Mouse (Mus musculus): ENCODE measurements around the gene Cdk12. TPM values are rescaled to one million over a fixed set of nuclear protein-coding genes. Genes with fewer than 3 reads are reported as not detected.
A peak's percentile ranks its signal among the peaks of the same experiment; 100 is the strongest.

Cdk12 gene
- polyA plus RNA-seq, 1 experiment, result 29.6 TPM

DNA sequence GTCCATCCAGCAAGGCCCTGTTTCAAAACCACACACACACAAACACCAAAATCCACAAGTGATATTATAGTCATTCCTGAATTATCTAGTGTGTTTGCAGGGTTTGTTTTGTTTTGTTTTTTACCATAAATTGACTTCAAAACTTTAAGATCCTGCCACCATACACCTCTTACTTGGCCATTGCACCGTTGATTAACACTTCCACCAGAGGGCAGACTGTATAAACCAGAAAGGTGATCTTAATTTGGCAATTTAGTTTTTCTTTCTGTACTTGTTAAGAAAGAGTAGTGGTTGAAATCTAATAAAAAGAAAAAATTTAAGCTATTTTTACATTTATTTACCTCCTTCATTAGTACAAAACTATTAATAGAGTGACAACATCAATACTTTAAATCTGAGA is 44.5 kb downstream of the Cdk12 start:
- Histone ChIP-seq H3K27ac (ENCODE audit: insufficient read depth, low read depth, low read length) (no peak overlapping the region), H3K4me3 (ENCODE audit: insufficient read depth, low read length) (no peak overlapping the region), H3K4me1 (ENCODE audit: control insufficient read depth, insufficient read depth, low read length) (no peaks in the 10 kb centered on the region)
- no peak for TF ChIP-seq POLR2A (IDR thresholded peaks at IDR 0.05; ENCODE audit: borderline replicate concordance, low read depth, low read length)
- TF ChIP-seq CTCF (IDR thresholded peaks at IDR 0.05; ENCODE audit: low read depth, low read length), result no peak

DNA sequence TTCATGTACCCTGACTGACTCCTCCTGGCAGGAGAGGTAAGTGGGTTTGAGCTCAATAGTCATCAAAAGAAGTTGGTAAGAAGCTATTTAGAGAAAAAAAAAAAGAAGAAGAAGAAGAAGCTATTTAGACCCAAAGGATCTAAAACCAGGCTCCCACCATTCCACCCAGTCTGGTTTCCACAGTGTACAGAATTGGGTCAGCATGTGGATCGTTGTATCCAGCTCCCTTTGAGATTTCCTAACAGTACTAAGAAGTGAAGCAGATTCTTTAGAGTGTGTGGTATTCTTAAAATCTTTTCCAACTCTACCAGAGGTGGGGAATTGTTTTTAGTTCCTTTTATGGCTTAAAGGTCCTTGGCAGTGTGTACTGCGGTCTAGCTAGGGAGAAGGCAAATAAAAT is 50.9 kb downstream of the Cdk12 start:
- H3K4me1 ChIP-seq (ENCODE audit: control insufficient read depth, insufficient read depth, low read length), result peaks cover 2% of the 10 kb centered on the region; the same call in 1 of the 2 replicates
- no peak for TF ChIP-seq CTCF (IDR thresholded peaks at IDR 0.05; ENCODE audit: low read depth, low read length)
- TF ChIP-seq POLR2A (IDR thresholded peaks at IDR 0.05; ENCODE audit: borderline replicate concordance, low read depth, low read length), result no peak

DNA sequence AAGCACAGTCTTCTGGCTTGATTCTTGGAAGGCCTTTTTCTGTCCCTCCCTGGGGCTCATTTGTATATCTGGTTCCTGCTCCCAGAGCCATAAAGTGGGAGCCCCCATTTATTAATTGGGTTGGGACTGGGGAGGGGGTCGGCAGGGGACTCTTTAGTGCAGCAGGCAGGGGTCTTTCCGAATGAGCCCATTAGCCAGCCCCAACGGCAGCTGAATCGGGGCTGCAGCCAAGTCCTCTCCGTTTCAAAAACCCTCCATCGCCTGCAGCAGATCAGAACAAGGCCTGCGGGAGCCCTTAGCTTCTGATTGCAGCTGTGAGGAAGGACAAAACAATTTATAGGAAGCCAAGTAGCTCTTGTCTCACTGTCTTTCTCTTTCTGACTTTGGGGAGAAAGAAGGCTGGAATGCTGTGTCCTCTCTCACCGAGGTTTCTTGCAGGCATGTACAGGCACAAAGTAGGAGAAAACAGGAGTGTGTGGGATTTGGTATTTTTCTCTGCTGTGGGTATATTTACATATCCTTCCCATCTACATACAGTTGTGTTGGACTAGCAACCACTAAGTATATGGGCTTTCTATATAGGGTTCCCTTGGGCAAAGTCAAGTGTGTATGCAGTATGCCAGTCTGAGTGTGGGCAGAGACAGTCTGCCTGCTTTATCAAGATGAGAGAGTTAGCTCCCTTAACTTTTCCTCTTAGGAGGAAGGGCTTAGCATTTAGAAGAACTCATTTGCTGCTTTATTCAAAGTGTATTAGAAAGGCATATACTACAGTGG is 58.0 kb downstream of the Cdk12 start:
- Histone ChIP-seq H3K4me1 (ENCODE audit: control insufficient read depth, insufficient read depth, low read length) (peaks cover 2% of the 10 kb centered on the region; the same call in 1 of the 2 replicates), H3K27ac (ENCODE audit: insufficient read depth, low read depth, low read length) (no peak overlapping the region), H3K4me3 (ENCODE audit: insufficient read depth, low read length) (no peak overlapping the region)
- TF ChIP-seq POLR2A (IDR thresholded peaks at IDR 0.05; ENCODE audit: borderline replicate concordance, low read depth, low read length) (no peak), CTCF (IDR thresholded peaks at IDR 0.05; ENCODE audit: low read depth, low read length) (no peak)

More for the DNA sequence above, 50.9 kb downstream of the Cdk12 start:
- Histone ChIP-seq H3K27ac (ENCODE audit: insufficient read depth, low read depth, low read length) (no peak overlapping the region), H3K4me3 (ENCODE audit: insufficient read depth, low read length) (no peak overlapping the region)

DNA sequence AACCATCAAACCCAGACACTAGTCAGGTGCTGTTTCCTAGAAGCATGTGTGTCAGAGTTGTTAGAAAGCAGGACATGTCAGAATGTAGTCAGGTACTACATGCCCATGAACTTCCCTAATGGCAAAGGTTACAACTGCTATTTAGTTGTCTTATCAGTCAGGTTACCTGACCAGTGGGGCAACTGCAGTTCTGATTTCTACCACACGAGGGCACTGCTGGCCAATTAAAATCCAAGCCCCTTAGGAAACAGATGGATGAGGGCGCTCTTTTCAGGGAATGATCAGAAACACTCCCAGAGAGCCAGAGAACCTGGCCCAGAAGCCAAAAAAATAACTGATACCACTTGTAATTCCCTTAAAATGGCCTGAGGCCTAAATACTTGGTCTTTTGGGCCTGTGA is 62.2 kb downstream of the Cdk12 start:
- Histone ChIP-seq H3K4me1 (ENCODE audit: control insufficient read depth, insufficient read depth, low read length) (no peaks in the 10 kb centered on the region), H3K27ac (ENCODE audit: insufficient read depth, low read depth, low read length) (no peak overlapping the region), H3K4me3 (ENCODE audit: insufficient read depth, low read length) (no peak overlapping the region)
- TF ChIP-seq CTCF (IDR thresholded peaks at IDR 0.05; ENCODE audit: low read depth, low read length) (peak; percentile 76), POLR2A (IDR thresholded peaks at IDR 0.05; ENCODE audit: borderline replicate concordance, low read depth, low read length) (no peak)

DNA sequence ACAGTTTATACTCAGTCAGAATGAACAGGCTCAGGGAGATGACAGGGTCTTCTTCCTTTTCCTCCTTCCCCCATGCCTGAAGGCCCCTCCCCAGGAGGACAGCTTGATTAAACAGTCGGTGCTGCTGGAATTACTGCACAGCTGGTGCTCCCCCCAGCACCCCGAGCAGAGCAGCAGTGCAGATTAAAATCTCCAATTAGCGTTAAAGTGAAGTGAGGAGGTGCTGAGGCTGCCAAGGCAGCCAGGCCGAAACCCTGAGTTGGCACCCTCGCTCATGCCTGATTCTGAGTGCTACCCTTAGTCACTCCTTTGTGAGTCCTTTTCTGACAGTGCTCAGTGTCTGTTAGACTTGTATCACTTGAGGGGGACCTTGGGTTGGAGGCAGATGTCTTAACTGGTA is 63.0 kb downstream of the Cdk12 start:
- Histone ChIP-seq H3K4me1 (ENCODE audit: control insufficient read depth, insufficient read depth, low read length) (no peaks in the 10 kb centered on the region), H3K4me3 (ENCODE audit: insufficient read depth, low read length) (no peak overlapping the region), H3K27ac (ENCODE audit: insufficient read depth, low read depth, low read length) (no peak overlapping the region)
- TF ChIP-seq CTCF (IDR thresholded peaks at IDR 0.05; ENCODE audit: low read depth, low read length), result no peak
- no peak for TF ChIP-seq POLR2A (IDR thresholded peaks at IDR 0.05; ENCODE audit: borderline replicate concordance, low read depth, low read length)

DNA sequence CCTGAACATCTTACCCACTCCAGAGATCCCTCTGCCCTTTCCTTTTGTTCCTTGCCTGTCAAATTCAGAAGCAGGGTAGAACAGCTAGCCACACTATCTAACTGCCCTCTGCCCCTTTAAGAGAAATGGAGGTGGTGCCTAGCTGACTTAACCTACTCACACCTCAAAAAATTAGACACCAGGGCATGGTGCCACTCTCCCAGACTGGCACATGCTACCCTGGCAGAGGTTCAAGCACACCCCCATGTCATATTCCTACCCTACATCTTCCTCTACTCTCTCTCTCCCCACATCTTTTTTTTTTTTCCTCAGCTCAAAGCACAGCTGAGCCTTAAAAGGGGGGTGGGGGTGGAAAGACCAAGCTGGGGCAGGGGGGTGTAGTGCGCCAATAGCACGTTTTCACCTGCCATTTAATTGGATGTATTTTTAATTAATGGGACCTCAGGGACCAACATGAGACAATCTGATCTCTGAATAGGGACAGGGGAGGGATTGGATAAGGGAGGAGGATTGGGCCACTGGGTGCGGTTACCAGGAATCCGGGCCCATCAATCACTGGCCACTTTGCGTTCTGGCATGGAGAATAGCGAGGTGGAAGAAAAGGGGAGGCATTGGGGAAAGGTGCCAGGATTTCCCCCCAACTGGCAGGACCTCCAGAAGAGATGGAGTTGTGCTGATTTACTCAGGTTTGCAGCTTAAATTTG is 64.0 kb downstream of the Cdk12 start:
- TF ChIP-seq CTCF (IDR thresholded peaks at IDR 0.05; ENCODE audit: low read depth, low read length) (no peak), POLR2A (IDR thresholded peaks at IDR 0.05; ENCODE audit: borderline replicate concordance, low read depth, low read length) (no peak)
- Histone ChIP-seq H3K4me1 (ENCODE audit: control insufficient read depth, insufficient read depth, low read length) (no peaks in the 10 kb centered on the region), H3K27ac (ENCODE audit: insufficient read depth, low read depth, low read length) (no peak overlapping the region), H3K4me3 (ENCODE audit: insufficient read depth, low read length) (no peak overlapping the region)

DNA sequence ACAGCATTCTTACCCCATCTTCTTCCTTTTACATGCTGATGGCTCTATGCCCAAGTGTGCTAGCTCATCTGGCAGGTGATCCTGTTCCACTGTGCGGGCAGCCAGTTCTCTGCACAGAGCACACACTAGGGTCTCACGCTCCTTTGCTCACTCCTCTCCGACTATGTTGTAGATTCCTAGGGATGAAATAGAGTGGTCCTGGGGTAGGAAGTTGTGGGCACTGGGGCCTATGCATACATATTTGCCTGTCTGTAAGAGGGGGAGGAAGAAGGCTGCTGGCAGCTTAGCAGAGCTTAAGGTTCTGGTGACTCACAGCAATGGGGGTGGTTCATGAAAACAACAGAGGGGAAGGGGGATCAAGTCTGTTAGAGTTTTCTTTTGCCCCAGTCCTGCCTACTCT is 67.2 kb downstream of the Cdk12 start:
- no peak overlapping the region for H3K4me3 ChIP-seq (ENCODE audit: insufficient read depth, low read length)
- H3K4me1 ChIP-seq (ENCODE audit: control insufficient read depth, insufficient read depth, low read length), result no peaks in the 10 kb centered on the region
- TF ChIP-seq POLR2A (IDR thresholded peaks at IDR 0.05; ENCODE audit: borderline replicate concordance, low read depth, low read length) (no peak), CTCF (IDR thresholded peaks at IDR 0.05; ENCODE audit: low read depth, low read length) (no peak)
- no peak overlapping the region for H3K27ac ChIP-seq (ENCODE audit: insufficient read depth, low read depth, low read length)

DNA sequence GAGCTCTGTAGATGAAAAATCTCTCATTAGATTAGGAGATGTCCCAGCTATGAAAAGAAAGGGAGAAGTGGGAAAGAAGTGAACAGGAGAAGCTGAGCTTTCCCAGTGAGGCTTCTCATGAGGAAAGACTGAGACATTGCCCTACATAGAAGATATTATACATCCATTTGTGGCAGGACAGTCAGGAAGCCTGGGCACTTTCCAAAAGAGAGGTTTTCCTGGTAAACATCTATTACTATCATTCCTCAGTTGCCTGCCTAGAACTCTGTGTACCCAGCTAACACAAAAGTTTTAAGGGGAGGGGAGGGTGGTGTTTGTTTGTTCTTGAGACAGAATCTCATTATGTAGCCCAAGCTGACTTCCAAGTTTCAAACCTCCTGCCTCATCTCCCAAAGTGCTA is 67.6 kb downstream of the Cdk12 start:
- Histone ChIP-seq H3K4me3 (ENCODE audit: insufficient read depth, low read length) (no peak overlapping the region), H3K27ac (ENCODE audit: insufficient read depth, low read depth, low read length) (no peak overlapping the region), H3K4me1 (ENCODE audit: control insufficient read depth, insufficient read depth, low read length) (no peaks in the 10 kb centered on the region)
- TF ChIP-seq POLR2A (IDR thresholded peaks at IDR 0.05; ENCODE audit: borderline replicate concordance, low read depth, low read length) (no peak), CTCF (IDR thresholded peaks at IDR 0.05; ENCODE audit: low read depth, low read length) (no peak)

DNA sequence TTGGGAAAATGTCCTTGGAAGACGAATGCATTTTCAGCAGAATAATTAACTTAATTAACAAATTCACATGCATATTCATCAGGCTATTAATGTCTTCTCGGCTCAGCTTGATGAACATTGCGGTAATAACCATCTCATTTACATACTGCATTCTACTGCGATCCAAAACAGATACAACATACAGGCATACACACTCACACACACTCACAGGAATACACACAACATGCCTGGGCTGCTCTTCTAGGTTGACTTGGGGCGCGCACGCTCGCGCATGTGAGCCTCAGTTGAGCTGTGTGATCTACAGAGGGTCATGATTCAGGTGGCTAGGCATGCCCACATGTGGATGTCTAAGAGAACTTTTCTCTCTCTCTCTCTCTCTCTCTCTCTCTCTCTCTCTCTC is 80.9 kb downstream of the Cdk12 start:
- H3K27ac ChIP-seq (ENCODE audit: insufficient read depth, low read depth, low read length), result no peak overlapping the region
- H3K4me1 ChIP-seq (ENCODE audit: control insufficient read depth, insufficient read depth, low read length), result no peaks in the 10 kb centered on the region
- TF ChIP-seq POLR2A (IDR thresholded peaks at IDR 0.05; ENCODE audit: borderline replicate concordance, low read depth, low read length) (no peak), CTCF (IDR thresholded peaks at IDR 0.05; ENCODE audit: low read depth, low read length) (no peak)
- no peak overlapping the region for H3K4me3 ChIP-seq (ENCODE audit: insufficient read depth, low read length)

DNA sequence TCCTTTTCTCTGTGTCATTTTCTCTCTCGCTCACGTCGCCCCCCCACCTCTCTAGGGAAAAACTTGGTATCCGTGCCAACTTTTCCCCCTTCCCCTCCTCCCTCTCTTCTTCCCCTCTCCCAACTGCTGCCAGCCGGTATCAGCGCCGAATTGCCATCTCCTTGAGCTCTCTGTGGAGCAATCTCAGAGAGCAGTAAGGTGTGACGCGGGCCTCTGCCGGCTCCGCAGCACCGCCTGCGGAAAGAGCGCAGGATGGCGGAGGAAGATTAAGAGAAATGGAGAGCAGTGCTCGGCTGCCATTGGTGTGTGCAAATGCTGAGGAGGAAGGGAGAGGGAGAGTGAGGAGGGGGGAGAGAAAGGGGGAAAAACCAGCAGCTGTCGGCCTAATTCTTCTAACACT is 81.4 kb downstream of the Cdk12 start:
- TF ChIP-seq POLR2A (IDR thresholded peaks at IDR 0.05; ENCODE audit: borderline replicate concordance, low read depth, low read length) (no peak), CTCF (IDR thresholded peaks at IDR 0.05; ENCODE audit: low read depth, low read length) (no peak)
- Histone ChIP-seq H3K27ac (ENCODE audit: insufficient read depth, low read depth, low read length) (no peak overlapping the region), H3K4me3 (ENCODE audit: insufficient read depth, low read length) (no peak overlapping the region), H3K4me1 (ENCODE audit: control insufficient read depth, insufficient read depth, low read length) (no peaks in the 10 kb centered on the region)

Measured in bone marrow macrophage, adult 2 months (primary cell).